Mouse (Mus musculus): ENCODE measurements around the gene Slc6a2.

The Slc6a2 gene

GRCm38 (mm10) chr8:93014300-93014699, 54.4 kb downstream of the Slc6a2 start:
- intact Hi-C loops (cut with DNase I): loop anchor here (5.0 kb wide), 1 partner anchor 478 kb away; no protein-coding TSS in a partner anchor

GRCm38 (mm10) chr8:93021738-93022137, 61.9 kb downstream of the Slc6a2 start:
- intact Hi-C loops (cut with DNase I): no loop called here

- intact Hi-C loops (cut with DNase I): no loop called here
These were observed 70.8 kb downstream of the Slc6a2 start for GRCm38 (mm10) chr8:93030664-93031063.

GRCm38 (mm10) chr8:93038831-93039230, 79.0 kb downstream of the Slc6a2 start:
- intact Hi-C loops (cut with DNase I): no loop called here

GRCm38 (mm10) chr8:93040256-93040655, 80.4 kb downstream of the Slc6a2 start:
- intact Hi-C loops (cut with DNase I): no loop called here

- intact Hi-C loops (cut with DNase I): no loop called here
These were observed 81.1 kb downstream of the Slc6a2 start for GRCm38 (mm10) chr8:93040776-93041567.

- intact Hi-C loops (cut with DNase I): no loop called here
These were observed 83.2 kb downstream of the Slc6a2 start for GRCm38 (mm10) chr8:93043083-93043482.

GRCm38 (mm10) chr8:93048092-93048491, 88.2 kb downstream of the Slc6a2 start, which contains the start of gene Ces1a:
Ces1a (minus strand) TSS chr8:93048192.
- intact Hi-C loops (cut with DNase I): no loop called here

GRCm38 (mm10) chr8:93048510-93049416, 88.9 kb downstream of the Slc6a2 start:
- intact Hi-C loops (cut with DNase I): no loop called here

Small RNA genes lying within 50 kb of the gene (microRNA-seq; reads per million reads assigned to microRNA genes)
- 0 reads per million in 2 experiments for gene Gm22151
